Mouse (Mus musculus): ENCODE data around the gene Hsf2bp. TPM values are rescaled to one million over a fixed set of nuclear protein-coding genes. Genes with fewer than 3 reads are reported as not detected.

The Hsf2bp gene
- polyA plus RNA-seq, 2 experiments = 0.07 to 0.10 TPM

- no peaks in the 10 kb centered on the region for H3K9me3 ChIP-seq (ENCODE audit: control insufficient read depth, low read length)
- no peaks in the 10 kb centered on the region for H3K36me3 ChIP-seq (replicated peaks; ENCODE audit: control insufficient read depth, insufficient read depth, low read depth)
- DNase-seq (ENCODE audit: low read depth in 3 of 3, low spot score in 3 of 3) (no peak), ATAC-seq (ENCODE audit: insufficient read depth) (no peak)
- H3K27me3 ChIP-seq (ENCODE audit: control insufficient read depth, insufficient read depth, low read length) = no peaks in the 10 kb centered on the region
- no peaks in the 10 kb centered on the region for H3K4me1 ChIP-seq (replicated peaks; ENCODE audit: control insufficient read depth in 2 of 2, insufficient read depth in 2 of 2, low read length in 1 of 2)
- H3K4me2 ChIP-seq (ENCODE audit: low read depth) = no peak overlapping the region
- no peak overlapping the region for H3K27ac ChIP-seq
- no peak for TF ChIP-seq EP300 (IDR thresholded peaks at IDR 0.05; ENCODE audit: low read depth)
- TF ChIP-seq CTCF (IDR thresholded peaks at IDR 0.05; ENCODE audit: low read depth) = no peak
- 67% methylated on average over 5 of the region's 5 CpGs for WGBS (ENCODE audit: insufficient replicate concordance)
- no peak overlapping the region for H3K9ac ChIP-seq (replicated peaks)
- H3K4me3 ChIP-seq (ENCODE audit: insufficient read depth in 1 of 2, low read depth in 2 of 2, low read length in 2 of 2) = no peak overlapping the region
These were observed 17.8 kb downstream of the Hsf2bp start for GRCm38 (mm10) chr17:32018127-32018894.

- no peaks in the 10 kb centered on the region for H3K36me3 ChIP-seq (replicated peaks; ENCODE audit: control insufficient read depth, insufficient read depth, low read depth)
- no peaks in the 10 kb centered on the region for H3K9me3 ChIP-seq (ENCODE audit: control insufficient read depth, low read length)
- H3K27me3 ChIP-seq (ENCODE audit: control insufficient read depth, insufficient read depth, low read length) = no peaks in the 10 kb centered on the region
- H3K4me1 ChIP-seq (replicated peaks; ENCODE audit: control insufficient read depth in 2 of 2, insufficient read depth in 2 of 2, low read length in 1 of 2) = 0 out of 4 replicates have a peak, but pooled peaks cover 0 to 3% of the 10 kb centered on the region in 2 experiments
- H3K27ac ChIP-seq = no peak overlapping the region
- no peak overlapping the region for H3K4me2 ChIP-seq (ENCODE audit: low read depth)
- DNase-seq (ENCODE audit: low read depth in 3 of 3, low spot score in 3 of 3) (no peak), ATAC-seq (ENCODE audit: insufficient read depth) (no peak)
- H3K4me3 ChIP-seq (ENCODE audit: insufficient read depth in 1 of 2, low read depth in 2 of 2, low read length in 2 of 2) = no peak overlapping the region
- no peak for TF ChIP-seq CTCF (IDR thresholded peaks at IDR 0.05; ENCODE audit: low read depth)
- no peak for TF ChIP-seq EP300 (IDR thresholded peaks at IDR 0.05; ENCODE audit: low read depth)
- WGBS (ENCODE audit: insufficient replicate concordance) = 69% methylated on average over 8 of the region's 8 CpGs
- no peak overlapping the region for H3K9ac ChIP-seq (replicated peaks)
These were observed 19.7 kb downstream of the Hsf2bp start for GRCm38 (mm10) chr17:32016481-32016880.

GRCm38 (mm10) chr17:32013659-32014058, 22.5 kb downstream of the Hsf2bp start:
- H3K4me3 ChIP-seq (ENCODE audit: insufficient read depth in 1 of 2, low read depth in 2 of 2, low read length in 2 of 2) = no peak overlapping the region
- no peak overlapping the region for H3K4me2 ChIP-seq (ENCODE audit: low read depth)
- H3K4me1 ChIP-seq (replicated peaks; ENCODE audit: control insufficient read depth in 2 of 2, insufficient read depth in 2 of 2, low read length in 1 of 2) = 0 out of 4 replicates have a peak, but pooled peaks cover 0 to 3% of the 10 kb centered on the region in 2 experiments
- no peaks in the 10 kb centered on the region for H3K36me3 ChIP-seq (replicated peaks; ENCODE audit: control insufficient read depth, insufficient read depth, low read depth)
- H3K9me3 ChIP-seq (ENCODE audit: control insufficient read depth, low read length) = no peaks in the 10 kb centered on the region
- TF ChIP-seq CTCF (IDR thresholded peaks at IDR 0.05; ENCODE audit: low read depth) = no peak
- H3K9ac ChIP-seq (replicated peaks) = no peak overlapping the region
- no peak for ATAC-seq (ENCODE audit: insufficient read depth)
- no peak overlapping the region for H3K27ac ChIP-seq
- DNase-seq (ENCODE audit: low read depth in 3 of 3, low spot score in 3 of 3) = no peak
- no peaks in the 10 kb centered on the region for H3K27me3 ChIP-seq (ENCODE audit: control insufficient read depth, insufficient read depth, low read length)

- H3K27ac ChIP-seq = no peak overlapping the region
- H3K4me3 ChIP-seq (ENCODE audit: insufficient read depth in 1 of 2, low read depth in 2 of 2, low read length in 2 of 2) = no peak overlapping the region
- WGBS (ENCODE audit: insufficient replicate concordance) = 48% methylated on average over 3 of the region's 3 CpGs
- no peak for DNase-seq (ENCODE audit: low read depth in 3 of 3, low spot score in 3 of 3)
- H3K4me2 ChIP-seq (ENCODE audit: low read depth) = no peak overlapping the region
- 0 out of 4 replicates have a peak, but pooled peaks cover 0 to 3% of the 10 kb centered on the region in 2 experiments for H3K4me1 ChIP-seq (replicated peaks; ENCODE audit: control insufficient read depth in 2 of 2, insufficient read depth in 2 of 2, low read length in 1 of 2)
- H3K36me3 ChIP-seq (replicated peaks; ENCODE audit: control insufficient read depth, insufficient read depth, low read depth) = no peaks in the 10 kb centered on the region
- H3K9me3 ChIP-seq (ENCODE audit: control insufficient read depth, low read length) = no peaks in the 10 kb centered on the region
- no peak overlapping the region for H3K9ac ChIP-seq (replicated peaks)
- no peak for ATAC-seq (ENCODE audit: insufficient read depth)
- TF ChIP-seq CTCF (IDR thresholded peaks at IDR 0.05; ENCODE audit: low read depth) = no peak
- TF ChIP-seq EP300 (IDR thresholded peaks at IDR 0.05; ENCODE audit: low read depth) = no peak
- H3K27me3 ChIP-seq (ENCODE audit: control insufficient read depth, insufficient read depth, low read length) = no peaks in the 10 kb centered on the region
These were observed 23.9 kb downstream of the Hsf2bp start for GRCm38 (mm10) chr17:32012254-32012653.

GRCm38 (mm10) chr17:32011694-32012093, 24.5 kb downstream of the Hsf2bp start:
- H3K27ac ChIP-seq = no peak overlapping the region
- H3K9ac ChIP-seq (replicated peaks) = no peak overlapping the region
- TF ChIP-seq EP300 (IDR thresholded peaks at IDR 0.05; ENCODE audit: low read depth) (no peak), CTCF (IDR thresholded peaks at IDR 0.05; ENCODE audit: low read depth) (no peak)
- DNase-seq (ENCODE audit: low read depth in 3 of 3, low spot score in 3 of 3) (no peak), ATAC-seq (ENCODE audit: insufficient read depth) (no peak)
- H3K4me3 ChIP-seq (ENCODE audit: insufficient read depth in 1 of 2, low read depth in 2 of 2, low read length in 2 of 2) = no peak overlapping the region
- H3K27me3 ChIP-seq (ENCODE audit: control insufficient read depth, insufficient read depth, low read length) = no peaks in the 10 kb centered on the region
- no peaks in the 10 kb centered on the region for H3K9me3 ChIP-seq (ENCODE audit: control insufficient read depth, low read length)
- 49% methylated on average over 6 of the region's 6 CpGs for WGBS (ENCODE audit: insufficient replicate concordance)
- H3K4me2 ChIP-seq (ENCODE audit: low read depth) = no peak overlapping the region
- no peaks in the 10 kb centered on the region for H3K36me3 ChIP-seq (replicated peaks; ENCODE audit: control insufficient read depth, insufficient read depth, low read depth)
- 0 out of 4 replicates have a peak, but pooled peaks cover 0 to 3% of the 10 kb centered on the region in 2 experiments for H3K4me1 ChIP-seq (replicated peaks; ENCODE audit: control insufficient read depth in 2 of 2, insufficient read depth in 2 of 2, low read length in 1 of 2)

Data from liver, embryonic 14.5 days (tissue).